Mouse (Mus musculus): Measurements from ENCODE around the gene Cacna1g. TPM values are rescaled to one million over a fixed set of nuclear protein-coding genes. Genes with fewer than 3 reads are reported as not detected.
A peak's percentile ranks its signal among the peaks of the same experiment; 100 is the strongest.

The Cacna1g gene
- total RNA-seq, 2 experiments from 2014 or later = 53.2 to 59.2 TPM

- DNase-seq (ENCODE audit: low spot score in 2 of 2) = no peak
Observed at GRCm38 (mm10) chr11:94449239-94449638, 24.8 kb downstream of the Cacna1g start.

DNA sequence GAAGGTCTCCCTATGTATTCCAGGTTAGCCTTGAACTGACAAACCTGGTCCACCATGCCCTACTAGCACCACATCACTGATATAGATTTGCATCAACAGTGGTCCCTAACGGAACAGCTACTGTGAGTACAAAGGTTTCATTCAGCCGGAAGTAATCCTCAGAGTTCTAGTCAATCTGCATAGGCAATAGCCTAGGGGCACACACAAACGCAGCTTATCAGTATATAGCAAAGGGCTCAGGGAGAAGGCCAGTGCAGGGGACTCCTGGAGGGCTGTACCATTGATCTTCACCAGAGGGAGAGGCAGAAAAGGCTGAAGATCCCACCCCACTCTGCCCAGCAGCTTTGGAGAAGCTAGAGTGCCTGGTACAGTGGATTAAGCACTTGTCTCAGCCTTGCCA, 27.0 kb downstream of the Cacna1g start:
- no peak for DNase-seq (ENCODE audit: low spot score in 2 of 2)

DNA sequence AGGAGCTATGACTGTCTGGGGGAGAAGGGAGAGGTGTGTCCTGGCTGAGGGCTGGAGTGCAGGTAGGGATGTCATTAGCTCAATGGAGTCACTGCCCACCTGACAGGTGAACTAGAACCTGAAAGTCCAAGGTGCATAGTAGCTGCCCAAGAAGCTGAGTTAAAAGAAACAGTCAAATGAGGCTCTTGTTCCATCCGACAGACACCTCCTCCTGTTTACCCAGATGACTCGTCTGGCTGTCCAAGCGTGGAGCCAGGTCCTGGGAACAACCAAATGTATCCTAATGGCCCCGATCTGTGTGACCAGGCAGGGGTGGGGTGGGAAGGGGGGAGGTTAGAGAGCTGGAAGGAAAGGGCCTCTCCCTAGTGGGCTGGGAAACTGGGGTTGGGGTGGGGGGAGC, 28.7 kb downstream of the Cacna1g start:
- DNase-seq (ENCODE audit: low spot score in 2 of 2) = no peak

DNA sequence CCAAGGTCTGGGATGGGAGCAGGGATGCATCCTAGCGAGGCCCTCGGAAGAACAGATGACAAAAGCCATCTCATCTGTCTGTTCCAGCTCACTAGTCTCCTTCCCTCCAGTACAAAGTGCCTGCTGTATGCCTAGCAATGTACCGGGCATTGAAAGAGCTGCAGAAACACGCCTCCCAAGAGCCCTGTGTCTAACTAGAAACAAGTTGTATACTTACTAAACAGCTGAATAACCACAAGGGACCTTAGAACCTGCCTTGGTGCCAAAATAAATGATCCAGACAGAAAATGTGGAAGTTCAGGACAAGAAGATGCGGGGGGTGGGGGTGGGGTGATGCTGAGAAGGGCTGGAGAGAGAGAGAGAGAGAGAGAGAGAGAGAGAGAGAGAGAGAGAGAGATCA, 29.2 kb downstream of the Cacna1g start:
- no peak for DNase-seq (ENCODE audit: low spot score in 2 of 2)

GRCm38 (mm10) chr11:94441752-94442151, 32.2 kb downstream of the Cacna1g start:
- no peak for DNase-seq (ENCODE audit: low spot score in 2 of 2)

DNA sequence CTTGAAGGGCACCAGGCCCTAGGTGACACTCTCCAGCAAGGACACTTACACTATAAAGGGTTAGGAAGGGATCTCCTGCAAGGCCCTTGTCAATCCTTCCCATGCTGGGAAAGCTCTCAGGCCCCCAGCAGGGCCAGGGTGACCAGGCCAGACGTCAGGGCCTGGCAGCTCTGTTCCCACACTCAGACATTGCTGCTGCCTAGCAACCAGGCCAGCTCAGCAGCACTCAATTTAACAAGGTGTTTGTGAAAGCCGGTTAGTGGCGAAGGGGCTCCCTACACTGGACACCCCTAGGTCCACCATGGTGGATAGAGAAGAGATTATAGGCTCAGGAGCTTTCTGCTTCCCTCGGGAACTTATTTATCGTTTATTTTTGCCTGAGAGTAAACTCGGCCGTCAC, 32.9 kb downstream of the Cacna1g start:
- no peak for DNase-seq (ENCODE audit: low spot score in 2 of 2)

- no peak for DNase-seq (ENCODE audit: low spot score in 2 of 2)
Observed at GRCm38 (mm10) chr11:94440421-94440820, 33.6 kb downstream of the Cacna1g start.

DNA sequence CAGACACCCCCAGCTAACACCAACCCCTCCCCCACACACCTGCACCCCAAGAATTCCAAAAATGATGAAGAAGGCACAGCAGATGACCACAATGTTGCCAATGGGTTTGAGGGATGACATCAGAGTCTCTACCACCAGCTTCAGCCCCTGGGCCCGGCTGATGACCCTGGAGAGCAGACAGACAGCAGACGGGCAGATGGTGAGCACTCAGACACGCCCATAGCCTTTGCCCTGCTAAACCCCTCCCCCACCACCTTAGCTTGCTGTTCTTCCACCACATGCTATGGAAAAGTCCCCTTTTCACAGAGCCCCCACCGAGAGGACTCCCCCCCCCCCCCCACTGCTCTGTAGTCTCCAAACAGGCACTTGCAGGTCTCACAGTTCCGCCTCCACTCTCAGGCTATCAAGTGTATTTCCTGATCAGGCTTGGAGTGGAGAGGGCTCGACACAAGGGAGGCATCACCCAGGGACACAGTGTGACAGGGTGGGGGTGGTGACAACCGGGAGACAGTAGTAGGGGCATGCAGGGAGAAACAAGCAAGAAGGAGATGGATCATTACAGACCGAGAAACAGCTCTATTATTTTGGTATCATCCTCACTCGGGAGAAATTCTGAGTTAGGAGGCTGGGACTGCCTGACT, 44.9 kb downstream of the Cacna1g start:
- DNase-seq (ENCODE audit: low spot score in 2 of 2) = no peak

GRCm38 (mm10) chr11:94428091-94428835, 45.7 kb downstream of the Cacna1g start:
- DNase-seq (ENCODE audit: low spot score in 2 of 2) = no peak

- peak in 1 of 2 experiments; percentile 32 for DNase-seq (ENCODE audit: low spot score in 2 of 2)
Observed at GRCm38 (mm10) chr11:94425656-94426055, 48.3 kb downstream of the Cacna1g start.

DNA sequence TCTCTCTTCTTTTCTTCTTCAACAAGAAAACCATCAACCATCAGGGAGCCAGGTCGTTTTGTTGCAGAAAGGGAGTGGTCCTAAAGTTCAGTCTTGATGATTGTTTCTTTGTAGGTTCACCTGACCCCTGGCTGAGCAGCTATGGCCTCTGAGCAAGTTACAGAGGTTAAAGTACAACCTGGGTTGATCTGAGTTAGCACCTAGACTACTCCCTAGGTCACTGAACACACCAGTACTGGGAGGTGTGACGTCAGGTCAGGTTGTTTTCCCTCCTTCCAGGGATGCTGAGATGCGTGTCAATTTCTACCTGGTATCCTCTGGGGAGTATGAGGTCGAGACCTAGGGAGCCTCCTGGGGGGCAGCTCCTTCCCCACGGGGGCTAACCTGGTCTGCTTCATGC, 48.8 kb downstream of the Cacna1g start:
- DNase-seq (ENCODE audit: low spot score in 2 of 2) = no peak

DNA sequence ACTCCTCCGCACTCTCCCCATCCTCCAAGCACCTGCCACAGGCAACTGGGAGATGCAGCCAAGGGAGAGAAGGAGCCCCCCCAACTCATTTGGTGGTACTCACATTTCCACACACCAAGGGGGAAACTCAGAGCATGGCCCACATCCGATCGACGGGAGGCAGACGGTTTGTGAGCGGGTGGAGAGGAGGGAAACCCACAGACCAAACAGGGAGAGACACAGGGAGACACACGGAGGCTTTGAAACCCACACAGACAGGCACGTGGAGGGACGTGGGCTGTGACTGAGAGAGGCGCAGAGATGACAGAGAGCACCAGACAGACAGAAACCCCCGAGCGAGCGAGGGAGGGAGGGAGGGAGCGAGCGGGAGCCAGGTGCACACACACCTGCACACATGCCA, 49.6 kb downstream of the Cacna1g start:
- DNase-seq (ENCODE audit: low spot score in 2 of 2) = peak; percentile 29 to 61

DNA sequence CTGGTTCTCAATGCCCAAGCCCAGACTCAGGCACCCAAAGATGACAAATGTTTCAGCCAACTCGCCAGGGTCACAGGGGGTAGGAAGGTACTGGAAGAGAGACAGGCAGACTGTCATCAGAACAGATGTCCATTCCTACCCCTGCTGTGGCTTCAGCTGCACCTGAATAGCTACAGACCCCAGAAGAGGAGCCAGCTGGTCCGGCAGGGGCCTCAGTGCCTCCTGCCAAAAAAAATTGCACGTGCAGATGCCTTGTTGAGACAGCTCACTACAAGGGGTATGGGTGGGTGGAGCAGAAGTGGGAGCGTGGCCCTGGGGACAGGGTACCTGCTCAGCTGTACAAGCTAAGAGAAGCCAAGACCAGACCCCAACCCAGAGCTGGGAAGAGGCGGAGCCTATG, 50.1 kb downstream of the Cacna1g start:
- no peak for DNase-seq (ENCODE audit: low spot score in 2 of 2)

DNA sequence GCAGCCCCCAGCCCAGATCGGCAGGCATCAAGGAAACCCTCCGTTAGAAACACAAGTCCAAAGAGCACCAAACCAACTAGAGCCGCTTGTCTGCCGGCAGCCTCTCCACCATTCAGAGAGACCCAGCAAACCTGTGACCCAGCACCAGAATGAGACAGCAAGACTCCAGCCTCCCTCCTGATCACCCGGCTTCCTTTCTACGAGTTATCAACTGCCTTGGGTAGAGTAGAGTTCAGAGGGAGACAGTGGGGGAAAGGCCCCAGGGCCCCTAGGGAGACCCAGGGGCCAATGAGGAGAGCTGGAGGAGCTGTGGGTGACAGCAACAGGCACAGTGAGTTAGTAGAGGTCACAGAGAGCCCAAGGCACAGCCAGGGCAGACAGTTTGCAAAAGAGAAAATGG, 53.0 kb downstream of the Cacna1g start:
- DNase-seq (ENCODE audit: low spot score in 2 of 2) = no peak

- DNase-seq (ENCODE audit: low spot score in 2 of 2) = peak in 1 of 2 experiments; percentile 65
Observed at GRCm38 (mm10) chr11:94420325-94420724, 53.7 kb downstream of the Cacna1g start.

- DNase-seq (ENCODE audit: low spot score in 2 of 2) = no peak
Observed at GRCm38 (mm10) chr11:94419004-94419727, 54.8 kb downstream of the Cacna1g start.

GRCm38 (mm10) chr11:94414042-94414441, 60.0 kb downstream of the Cacna1g start:
- no peak for DNase-seq (ENCODE audit: low spot score in 2 of 2)

- peak in 1 of 2 experiments; percentile 48 for DNase-seq (ENCODE audit: low spot score in 2 of 2)
Observed at GRCm38 (mm10) chr11:94413516-94413915, 60.5 kb downstream of the Cacna1g start.

- no peak for DNase-seq (ENCODE audit: low spot score in 2 of 2)
Observed at GRCm38 (mm10) chr11:94412998-94413469, 61.0 kb downstream of the Cacna1g start.

DNA sequence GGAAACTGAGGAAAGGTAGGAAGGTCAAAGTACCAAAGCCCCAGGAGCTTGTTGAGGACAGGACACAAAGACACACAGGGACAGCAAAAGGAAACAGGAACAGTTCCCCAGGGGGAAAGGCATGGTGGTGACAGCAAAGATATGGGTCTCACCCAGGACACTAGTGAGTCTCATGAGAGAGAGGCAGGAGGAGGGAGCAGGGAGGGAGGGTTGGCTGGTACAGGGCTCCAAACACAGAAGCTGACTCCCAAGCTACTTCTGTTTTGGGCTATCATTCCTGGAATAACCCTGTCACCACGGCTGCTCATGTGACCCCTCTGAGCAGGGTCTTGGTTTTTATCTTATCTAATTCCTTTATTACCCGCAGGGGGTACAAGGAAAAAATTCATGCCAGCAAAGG, 61.4 kb downstream of the Cacna1g start:
- DNase-seq (ENCODE audit: low spot score in 2 of 2) = no peak

GRCm38 (mm10) chr11:94407803-94408321, 66.1 kb downstream of the Cacna1g start:
- peak; percentile 44 to 61 for DNase-seq (ENCODE audit: low spot score in 2 of 2)

DNA sequence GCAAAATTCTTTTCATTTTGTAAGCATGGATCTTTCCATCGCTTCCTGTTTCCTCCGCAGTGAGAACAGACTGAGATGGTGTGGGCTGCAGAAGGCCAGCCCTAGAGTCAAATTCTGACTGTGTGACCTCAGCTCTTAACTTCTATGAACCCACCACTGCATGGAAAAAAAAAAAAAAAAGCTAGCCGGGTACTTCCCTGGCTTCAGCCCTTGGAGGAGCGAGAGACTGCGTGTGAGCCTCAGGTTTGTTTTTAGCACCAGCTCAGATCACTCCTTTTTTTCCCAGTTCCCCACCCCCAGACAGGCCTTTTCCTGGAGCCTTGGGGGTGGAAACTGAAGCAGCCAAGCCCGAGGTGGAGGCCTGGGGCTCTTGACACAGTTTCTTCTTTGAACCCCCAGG, 68.7 kb downstream of the Cacna1g start:
- no peak for DNase-seq (ENCODE audit: low spot score in 2 of 2)
